Mouse (Mus musculus): Measurements from ENCODE around the gene Afg3l1. TPM values are rescaled to one million over a fixed set of nuclear protein-coding genes. Genes with fewer than 3 reads are reported as not detected.
"Not testable (repeated sequence)": the region's sequence is repeated elsewhere in the genome, so short reads cannot be mapped to it uniquely, and the experiment has no call there.

Gene Afg3l1
- polyA plus RNA-seq, 1 experiment from 2014 or later: 55.8 TPM

GRCm38 (mm10) chr8:123518172-123518571 is 40.5 kb downstream of the Afg3l1 start:
- H3K27me3 ChIP-seq: peaks cover 34% of the 10 kb centered on the region
- WGBS: 30% methylated on average over 10 of the region's 10 CpGs
- H3K9me3 ChIP-seq (replicated peaks): no peaks in the 10 kb centered on the region
- peaks cover 25% of the 10 kb centered on the region for H3K4me1 ChIP-seq
- peaks cover 26% of the 10 kb centered on the region for H3K36me3 ChIP-seq
- no peak overlapping the region for H3K27ac ChIP-seq (replicated peaks)
- no peak for ATAC-seq (ENCODE audit: insufficient number of reproducible peaks, low FRiP score, low TSS enrichment, low read depth)
- peak overlapping the region; percentile 60 for H3K4me3 ChIP-seq (replicated peaks)
- peak overlapping the region; percentile 82 for H3K4me2 ChIP-seq (replicated peaks)
- no peak overlapping the region for H3K9ac ChIP-seq

- peaks cover 30% of the 10 kb centered on the region for H3K36me3 ChIP-seq
- peak within 1 kb of the TSS; percentile 82 for H3K4me2 ChIP-seq (replicated peaks)
- H3K4me1 ChIP-seq: peaks cover 25% of the 10 kb centered on the region
- ATAC-seq (ENCODE audit: insufficient number of reproducible peaks, low FRiP score, low TSS enrichment, low read depth): peak; percentile 90
- peaks cover 30% of the 10 kb centered on the region for H3K27me3 ChIP-seq
- H3K4me3 ChIP-seq (replicated peaks): peak within 1 kb of the TSS; percentile 60
- H3K27ac ChIP-seq (replicated peaks): no peak within 1 kb of the TSS
- whole genome bisulfite sequencing: 0% methylated on average over 20 of the region's 20 CpGs
- peak within 1 kb of the TSS; percentile 64 for H3K9ac ChIP-seq
- H3K9me3 ChIP-seq (replicated peaks): no peaks in the 10 kb centered on the region
Measured at GRCm38 (mm10) chr8:123518667-123519066, 41.0 kb downstream of the Afg3l1 start, which contains the start of gene Gas8. Gene Gas8 (plus strand): TSS chr8:123518834.

GRCm38 (mm10) chr8:123520048-123520447 is 42.3 kb downstream of the Afg3l1 start:
- Histone ChIP-seq H3K4me1 (peaks cover 13% of the 10 kb centered on the region), H3K27me3 (peaks cover 17% of the 10 kb centered on the region), H3K36me3 (peaks cover 44% of the 10 kb centered on the region)
- not testable (repeated sequence) for H3K27ac ChIP-seq (replicated peaks); ATAC-seq (ENCODE audit: insufficient number of reproducible peaks, low FRiP score, low TSS enrichment, low read depth); H3K9me3 ChIP-seq (replicated peaks); H3K9ac ChIP-seq; H3K4me3 ChIP-seq (replicated peaks); H3K4me2 ChIP-seq (replicated peaks)
- WGBS: 97% methylated on average over 1 of the region's 1 CpGs

- H3K27ac ChIP-seq (replicated peaks): no peak overlapping the region
- H3K4me1 ChIP-seq: no peaks in the 10 kb centered on the region
- no peak overlapping the region for H3K9ac ChIP-seq
- no peaks in the 10 kb centered on the region for H3K27me3 ChIP-seq
- ATAC-seq (ENCODE audit: insufficient number of reproducible peaks, low FRiP score, low TSS enrichment, low read depth): no peak
- WGBS: 87% methylated on average over 25 of the region's 25 CpGs
- H3K9me3 ChIP-seq (replicated peaks): no peaks in the 10 kb centered on the region
- no peak overlapping the region for H3K4me3 ChIP-seq (replicated peaks)
- peaks cover 98% of the 10 kb centered on the region for H3K36me3 ChIP-seq
- H3K4me2 ChIP-seq (replicated peaks): no peak overlapping the region
Measured at GRCm38 (mm10) chr8:123527720-123528489, 50.2 kb downstream of the Afg3l1 start.

GRCm38 (mm10) chr8:123536242-123536989 is 58.7 kb downstream of the Afg3l1 start:
- no peaks in the 10 kb centered on the region for H3K9me3 ChIP-seq (replicated peaks)
- H3K27me3 ChIP-seq: peaks cover 8% of the 10 kb centered on the region; the same call in 1 of the 2 replicates
- H3K9ac ChIP-seq: no peak overlapping the region
- H3K4me3 ChIP-seq (replicated peaks): no peak overlapping the region
- no peak overlapping the region for H3K27ac ChIP-seq (replicated peaks)
- peaks cover 55% of the 10 kb centered on the region for H3K36me3 ChIP-seq
- ATAC-seq (ENCODE audit: insufficient number of reproducible peaks, low FRiP score, low TSS enrichment, low read depth): no peak
- no peak overlapping the region for H3K4me2 ChIP-seq (replicated peaks)
- 81% methylated on average over 9 of the region's 9 CpGs for WGBS
- no peaks in the 10 kb centered on the region for H3K4me1 ChIP-seq

GRCm38 (mm10) chr8:123536990-123537380 is 59.3 kb downstream of the Afg3l1 start:
- ATAC-seq (ENCODE audit: insufficient number of reproducible peaks, low FRiP score, low TSS enrichment, low read depth): peak; percentile 34; the same call in 1 of the 2 replicates

GRCm38 (mm10) chr8:123537641-123538040 is 59.9 kb downstream of the Afg3l1 start:
- not testable (repeated sequence) for H3K9me3 ChIP-seq (replicated peaks); ATAC-seq (ENCODE audit: insufficient number of reproducible peaks, low FRiP score, low TSS enrichment, low read depth); H3K4me2 ChIP-seq (replicated peaks); H3K9ac ChIP-seq; H3K27ac ChIP-seq (replicated peaks); H3K27me3 ChIP-seq; H3K4me1 ChIP-seq; H3K4me3 ChIP-seq (replicated peaks)
- 88% methylated on average over 6 of the region's 14 CpGs for WGBS
- peaks cover 42% of the 10 kb centered on the region for H3K36me3 ChIP-seq

More at GRCm38 (mm10) chr8:123536990-123537380, 59.3 kb downstream of the Afg3l1 start:
- Histone ChIP-seq H3K4me2 (replicated peaks) (no peak overlapping the region; the same call in 1 of the 2 replicates), H3K27me3 (peaks cover 8% of the 10 kb centered on the region; the same call in 1 of the 2 replicates), H3K4me1 (no peaks in the 10 kb centered on the region), H3K9me3 (replicated peaks) (no peaks in the 10 kb centered on the region), H3K36me3 (peaks cover 49% of the 10 kb centered on the region), H3K9ac (no peak overlapping the region), H3K27ac (replicated peaks) (no peak overlapping the region), H3K4me3 (replicated peaks) (no peak overlapping the region)
- 22% methylated on average over 8 of the region's 10 CpGs for WGBS

Other genes starting within 250 kb of the Afg3l1 start
- 5.7 and 6.8 TPM in 2 replicates for gene Spata2l, start 241.7 kb upstream of the Afg3l1 start, polyA plus RNA-seq (2015; fragmentation: Nextera tagmentation; extraction: Ambion mirVana)
- gene Zfp276, start 223.7 kb upstream of the Afg3l1 start, polyA plus RNA-seq (2015; fragmentation: Nextera tagmentation; extraction: Ambion mirVana): 26.3 and 28.7 TPM in 2 replicates
- gene Vps9d1, start 223.6 kb upstream of the Afg3l1 start, polyA plus RNA-seq (2015; fragmentation: Nextera tagmentation; extraction: Ambion mirVana): 28.0 and 31.4 TPM in 2 replicates
- gene Fanca, start 159.3 kb upstream of the Afg3l1 start, polyA plus RNA-seq (2015; fragmentation: Nextera tagmentation; extraction: Ambion mirVana): 21.0 and 25.4 TPM in 2 replicates
- gene Spire2, start 145.2 kb upstream of the Afg3l1 start, polyA plus RNA-seq (2015; fragmentation: Nextera tagmentation; extraction: Ambion mirVana): 2.5 and 3.4 TPM in 2 replicates
- 174 and 176 TPM in 2 replicates for gene Tcf25, start 104.2 kb upstream of the Afg3l1 start, polyA plus RNA-seq (2015; fragmentation: Nextera tagmentation; extraction: Ambion mirVana)
- 0.38 and 0.47 TPM in 2 replicates for gene Mc1r, start 70.8 kb upstream of the Afg3l1 start, polyA plus RNA-seq (2015; fragmentation: Nextera tagmentation; extraction: Ambion mirVana)
- gene Tubb3, start 66.5 kb upstream of the Afg3l1 start, polyA plus RNA-seq (2015; fragmentation: Nextera tagmentation; extraction: Ambion mirVana): 43.1 and 48.1 TPM in 2 replicates
- 40.4 and 40.5 TPM in 2 replicates for gene Def8, start 54.4 kb upstream of the Afg3l1 start, polyA plus RNA-seq (2015; fragmentation: Nextera tagmentation; extraction: Ambion mirVana)
- gene Dbndd1, start 37.6 kb downstream of the Afg3l1 start, polyA plus RNA-seq (2015; fragmentation: Nextera tagmentation; extraction: Ambion mirVana): 10.0 and 11.2 TPM in 2 replicates
- 33.8 and 36.7 TPM in 2 replicates for gene Gas8, start 40.9 kb downstream of the Afg3l1 start, polyA plus RNA-seq (2015; fragmentation: Nextera tagmentation; extraction: Ambion mirVana)
- gene Rhou, start 176.0 kb downstream of the Afg3l1 start, polyA plus RNA-seq (2015; fragmentation: Nextera tagmentation; extraction: Ambion mirVana): 9.0 and 10.3 TPM in 2 replicates